Mouse (Mus musculus) embryo, embryonic 9.5 days (tissue): ENCODE measurements around the gene Inca1.

ENCODE experiments used
- DNase-seq: peaks from one replicate; pipeline ENCODE4 v3.0.0-alpha.2; 2017; ENCODE audit errors: extremely low spot score

Inca1 gene

GRCm38 (mm10) chr11:70652884-70653344, 47.0 kb downstream of the Inca1 start:
- no peak for DNase-seq

DNA sequence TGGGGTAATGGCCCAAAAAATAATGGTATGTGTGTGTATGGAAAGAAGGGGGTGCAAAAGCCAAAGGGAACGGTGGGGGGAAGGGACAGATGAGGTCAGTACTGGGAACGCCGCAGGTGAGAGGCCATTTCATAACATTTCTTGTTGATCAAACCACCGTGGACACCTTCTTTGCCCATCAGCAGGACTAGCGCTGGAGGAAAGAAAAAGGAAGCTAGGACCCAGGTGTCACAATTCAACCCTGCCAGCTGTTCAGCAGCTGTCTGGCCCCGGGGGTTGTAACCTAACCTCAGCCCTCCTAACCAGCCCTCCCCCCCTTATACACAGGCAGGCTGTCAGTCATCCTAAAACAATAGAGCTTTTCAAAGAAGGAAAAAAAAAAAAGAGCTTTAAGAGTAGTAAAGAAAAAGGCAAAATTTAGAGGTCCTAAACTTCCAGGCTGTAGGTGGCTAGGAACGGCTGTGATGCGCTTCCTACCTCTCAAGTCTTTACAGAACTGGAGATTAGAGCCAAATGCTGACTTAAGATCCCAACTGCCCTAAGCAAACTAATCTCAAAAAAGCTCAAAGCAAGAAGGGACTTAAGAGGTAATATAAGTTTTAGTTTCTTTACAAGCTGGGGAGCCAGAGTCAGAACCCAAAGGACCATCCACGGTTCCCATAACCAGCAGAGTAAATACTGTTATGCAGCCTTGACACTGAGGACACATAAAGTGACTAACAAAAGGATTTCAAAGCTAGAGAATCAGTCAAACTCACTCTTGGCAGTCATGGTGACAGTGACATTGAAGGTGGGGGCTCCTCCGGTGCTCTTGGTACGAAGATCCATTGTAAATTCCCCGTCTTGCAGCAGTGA, 47.7 kb downstream of the Inca1 start:
- DNase-seq: no peak

DNA sequence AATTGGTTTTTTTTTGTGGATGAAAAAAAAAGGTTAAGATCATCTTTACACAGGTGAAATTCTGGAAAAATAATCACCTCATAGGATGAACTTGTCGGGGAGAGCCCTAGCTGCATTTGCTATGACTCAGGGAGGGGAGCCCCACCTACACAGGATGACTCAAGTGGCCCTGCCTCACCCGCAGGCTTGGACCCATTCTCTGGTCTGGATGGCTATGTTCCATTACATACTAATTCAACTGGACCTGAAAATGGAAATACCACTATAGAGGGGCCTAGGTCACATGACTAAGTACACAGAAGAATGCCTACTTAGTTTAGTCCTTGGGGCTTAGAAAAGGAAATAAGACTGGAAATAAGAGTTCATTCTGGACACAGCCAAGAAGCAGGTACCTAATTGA, 48.6 kb downstream of the Inca1 start:
- DNase-seq: no peak

- DNase-seq: no peak
These were observed 49.4 kb downstream of the Inca1 start for GRCm38 (mm10) chr11:70650322-70651175.

GRCm38 (mm10) chr11:70649185-70649734, 50.7 kb downstream of the Inca1 start:
- DNase-seq: no peak

DNA sequence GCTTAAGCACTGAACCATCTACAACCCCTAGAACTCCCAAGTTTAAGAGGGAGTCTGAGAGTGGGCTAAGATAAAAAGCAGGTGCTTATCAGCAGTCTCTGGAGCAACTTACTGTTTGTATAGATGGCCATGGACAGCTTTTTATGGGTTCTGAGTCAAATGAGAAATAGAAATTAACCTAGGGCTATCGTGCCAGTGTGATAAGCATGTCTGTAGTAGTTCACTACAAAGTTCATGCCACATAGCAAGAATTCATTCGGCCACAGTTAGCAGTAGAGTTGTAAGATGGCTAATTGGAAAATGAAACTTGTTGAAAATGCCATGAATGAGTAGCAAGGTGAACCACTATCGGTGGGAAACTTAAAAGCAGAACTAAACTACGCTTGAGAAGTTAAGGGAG, 51.4 kb downstream of the Inca1 start:
- no peak for DNase-seq

- DNase-seq: no peak
These were observed 52.1 kb downstream of the Inca1 start for GRCm38 (mm10) chr11:70647716-70648420.

DNA sequence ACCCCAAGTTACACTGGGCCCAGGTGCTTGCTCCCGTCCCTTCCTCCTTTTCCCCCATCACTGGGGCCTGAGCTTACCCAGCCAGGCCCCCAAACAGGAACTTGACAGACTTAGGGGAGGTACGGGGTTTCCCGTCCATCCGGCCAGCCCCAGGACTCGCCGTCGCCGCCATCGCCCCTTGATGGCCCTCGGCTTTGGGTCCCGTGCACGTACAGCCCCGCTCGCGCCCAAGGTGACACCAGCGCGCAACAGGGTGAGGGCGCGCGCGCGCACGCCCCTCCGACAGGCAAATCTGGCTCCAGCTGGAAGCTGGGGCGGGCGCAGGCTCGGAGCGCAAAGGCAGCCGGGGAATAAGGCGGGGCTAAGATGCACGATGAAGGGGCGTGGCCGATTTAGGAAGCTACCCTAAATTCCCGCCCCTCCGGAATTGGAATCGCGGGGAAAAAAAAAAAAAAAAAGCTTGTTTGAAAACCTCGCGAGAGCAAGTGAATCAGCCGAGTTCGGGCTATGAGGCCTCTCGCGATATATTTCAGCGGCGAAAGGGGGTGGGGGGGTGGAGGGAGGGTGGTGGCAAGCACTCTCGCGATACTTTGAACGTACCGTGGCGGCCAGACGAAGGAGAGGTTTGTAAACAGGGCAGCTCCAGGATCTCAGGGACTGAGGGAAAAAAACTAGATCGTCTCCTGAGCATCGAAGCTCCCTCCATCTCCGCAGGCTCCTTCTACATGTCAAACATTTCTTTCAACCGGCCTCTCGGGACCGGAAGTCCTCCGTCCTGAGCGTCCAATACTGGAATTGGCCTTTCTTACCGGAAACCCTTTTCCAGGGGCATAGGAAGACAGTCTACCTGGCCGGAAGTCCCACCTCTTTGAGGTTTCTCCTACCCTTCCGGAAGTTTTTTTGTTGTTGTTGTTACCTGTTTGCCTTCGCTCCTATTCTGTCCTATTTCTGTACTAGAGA, 53.0 kb downstream of the Inca1 start, which contains the start of the genes Rnf167 and Slc25a11:
Rnf167 (plus strand) TSS at position 545 of the 960 bp plus-strand sequence.
Slc25a11 (minus strand) TSS at position 789 of the 960 bp plus-strand sequence.
- DNase-seq: peak; percentile 99

- no peak for DNase-seq
These were observed 53.7 kb downstream of the Inca1 start for GRCm38 (mm10) chr11:70646259-70646555.

- no peak for DNase-seq
These were observed 54.3 kb downstream of the Inca1 start for GRCm38 (mm10) chr11:70645461-70646258.

GRCm38 (mm10) chr11:70644564-70645103, 55.3 kb downstream of the Inca1 start:
- no peak for DNase-seq

DNA sequence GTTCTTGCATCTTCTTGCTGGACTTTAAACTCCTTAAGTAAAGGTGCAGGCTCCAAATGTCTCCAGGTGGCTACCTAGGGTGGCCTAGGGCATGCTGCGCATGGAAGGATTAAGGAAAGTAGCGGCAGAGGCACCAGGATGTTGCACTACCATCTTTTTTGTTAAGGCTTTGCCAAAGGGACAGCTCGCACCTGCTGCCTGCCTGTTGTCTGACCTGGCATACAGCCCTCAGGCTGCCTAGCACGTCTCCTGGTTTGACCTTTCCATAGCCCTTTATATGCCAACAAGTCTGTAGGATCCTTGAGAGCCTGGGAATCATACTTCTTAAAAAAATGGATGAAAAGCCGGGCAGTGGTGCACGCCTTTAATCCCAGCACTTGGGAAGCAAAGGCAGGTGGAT, 56.9 kb downstream of the Inca1 start:
- no peak for DNase-seq

DNA sequence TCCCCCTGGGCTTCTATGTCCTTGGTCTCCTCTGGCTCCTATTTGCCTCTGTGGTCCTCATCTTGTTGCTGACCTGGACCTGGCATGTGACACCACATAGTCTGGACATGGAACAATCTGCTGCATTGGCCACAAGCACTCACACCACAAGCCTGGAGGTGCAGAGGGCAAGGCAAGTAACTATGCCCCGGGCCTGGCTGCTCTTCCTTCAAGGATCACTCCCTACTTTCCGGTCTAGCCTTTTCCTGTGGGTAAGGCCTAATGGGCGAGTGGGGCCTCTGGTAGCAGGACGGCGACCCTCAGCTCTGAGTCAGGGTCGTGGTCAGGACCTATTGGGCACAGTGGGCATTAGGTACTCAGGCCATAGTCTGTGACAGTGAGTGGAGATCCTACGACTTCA, 58.7 kb downstream of the Inca1 start:
- no peak for DNase-seq

DNA sequence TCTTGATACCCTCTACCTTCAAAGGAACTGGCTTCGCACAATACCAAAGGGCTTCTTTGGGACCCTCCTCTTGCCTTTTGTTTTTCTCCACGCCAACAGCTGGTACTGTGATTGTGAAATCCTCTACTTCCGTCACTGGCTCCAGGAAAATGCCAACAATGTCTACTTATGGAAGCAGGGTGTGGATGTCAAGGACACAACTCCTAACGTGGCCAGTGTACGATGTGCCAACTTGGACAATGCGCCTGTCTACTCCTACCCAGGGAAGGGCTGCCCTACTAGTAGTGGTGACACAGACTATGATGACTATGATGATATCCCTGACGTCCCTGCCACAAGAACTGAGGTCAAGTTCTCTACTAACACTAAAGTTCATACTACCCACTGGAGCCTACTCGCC, 60.0 kb downstream of the Inca1 start:
- no peak for DNase-seq

DNA sequence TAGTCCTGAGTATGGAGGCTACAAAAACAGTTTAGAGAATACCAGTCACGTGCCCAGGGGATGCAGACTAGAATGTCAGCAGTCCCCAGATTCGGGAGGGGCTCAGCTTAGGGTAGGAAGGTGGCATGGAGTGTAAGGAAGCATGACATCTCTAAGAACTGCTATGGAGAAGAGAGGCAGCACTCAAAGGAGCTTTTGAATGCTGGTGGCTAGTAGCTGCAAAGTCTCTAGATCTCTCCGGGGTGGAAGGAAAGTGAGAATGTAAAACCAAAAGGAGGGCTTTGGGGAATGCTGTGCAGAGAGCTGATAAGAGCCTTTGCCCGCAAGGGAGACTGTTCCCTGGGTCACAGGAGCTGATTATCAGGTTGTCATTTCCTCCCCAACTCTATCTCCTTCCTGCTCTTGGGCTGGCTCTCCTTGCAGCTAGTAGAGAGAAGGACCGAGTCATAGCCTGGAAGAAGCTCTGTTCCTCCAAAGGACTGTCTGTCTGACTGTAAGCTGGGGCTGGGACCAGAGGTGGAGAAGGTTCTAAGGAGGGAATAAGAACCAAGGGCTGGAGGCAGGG, 61.2 kb downstream of the Inca1 start, which contains the start of gene Gp1ba:
Gp1ba (plus strand) TSS at position 409 of the 565 bp plus-strand sequence.
- DNase-seq: no peak
